ENCODE assay signal across 23 mouse cellular contexts in genomic region chr1:139036302-139036701, GRCm38 (mm10).
DNase-seq lines count a peak whose midpoint lies in the region; ATAC-seq and TF ChIP-seq lines count a peak whose summit lies in the region.
"Had no signal": no experiment of that assay in that cellular context is flagged by ENCODE, and none has a peak within 500 bp of the region (broad histone marks: within the 10 kb centered on the region; RNA-seq: fewer than 3 reads in every experiment).

No protein-coding gene starts in this region.

- 85% methylated on average over 1 of the region's 1 CpGs for WGBS in midbrain, embryonic 14.5 days
- 90% methylated on average over 1 of the region's 1 CpGs for WGBS in midbrain, embryonic 10.5 days

- TF ChIP-seq CTCF in CH12.LX (conservative IDR thresholded peaks at IDR 0.05 in 1 of 2, IDR thresholded peaks at IDR 0.05 in 1 of 2; ENCODE audit: low read depth in 2 of 2, low read length in 2 of 2): no peak

- ATAC-seq in midbrain, embryonic 14.5 days (ENCODE audit: low FRiP score, low TSS enrichment): no peak
- ATAC-seq in neutrophil, adult 5-6 weeks (ENCODE audit: extremely low read depth, insufficient number of reproducible peaks, low FRiP score, poor library complexity, severe bottlenecking): peak; percentile 60; the same call in 1 of the 2 replicates
- ATAC-seq in erythroblast, adult 5-6 weeks (replicated peaks; ENCODE audit: low FRiP score, poor library complexity, severe bottlenecking): no peak
- ATAC-seq: forebrain, embryonic 14.5 days; intestine, embryonic 16.5 days; lung, postnatal 0 days; Patski had no signal

- no peak overlapping the region for H3K4me3 ChIP-seq in midbrain, embryonic 14.5 days (replicated peaks; ENCODE audit: low read depth, low read length)
- no peak overlapping the region for H3K4me3 ChIP-seq in midbrain, embryonic 10.5 days
- no peak overlapping the region for H3K4me3 ChIP-seq in CH12.LX (replicated peaks in 1 of 3; ENCODE audit: low read depth in 2 of 3, low read length in 2 of 3, poor library complexity in 1 of 3)
- H3K4me3 ChIP-seq: erythroblast, embryonic 14.5 days; heart, embryonic 13.5 days; liver, embryonic 15.5 days had no signal

- no peak overlapping the region for H3K9ac ChIP-seq in midbrain, embryonic 14.5 days (replicated peaks; ENCODE audit: low read length)
- H3K9ac ChIP-seq in CH12.LX (ENCODE audit: insufficient read depth, low read depth): no peak overlapping the region
- H3K9ac ChIP-seq: heart, embryonic 13.5 days; hindbrain, embryonic 14.5 days; liver, embryonic 15.5 days had no signal

- no peak for DNase-seq in midbrain, embryonic 14.5 days
- DNase-seq in midbrain, embryonic 10.5 days (ENCODE audit: low spot score): no peak
- DNase-seq in CH12.LX (ENCODE audit: extremely low read depth): peak; percentile 31
- DNase-seq in induced T-regulatory cell, adult 2 months (ENCODE audit: low read depth): peak; percentile 30
- no peak for DNase-seq in adrenal gland, postnatal 25 days
- no peak for DNase-seq in left cerebral cortex, postnatal 14 days (ENCODE audit: low spot score in 2 of 2)
- DNase-seq: adrenal gland, postnatal 36 days; cerebellum, adult 2 months; gastrocnemius, postnatal 10 days; heart, adult 18-20 months; kidney, postnatal 4 days; right cerebral cortex, postnatal 4 days; thymus, postnatal 4 days had no signal

- peaks cover 12% of the 10 kb centered on the region for H3K4me1 ChIP-seq in midbrain, embryonic 14.5 days (ENCODE audit: control insufficient read depth, insufficient read depth, low read length)
- peaks cover 25% of the 10 kb centered on the region for H3K4me1 ChIP-seq in midbrain, embryonic 10.5 days
- H3K4me1 ChIP-seq in CH12.LX (ENCODE audit: control insufficient read depth in 1 of 2, insufficient read depth in 2 of 2): peaks cover 6 to 47% of the 10 kb centered on the region in 2 experiments; a peak in 3 of 4 replicates
- H3K4me1 ChIP-seq: liver, embryonic 15.5 days had no signal

- no peak for TF ChIP-seq POLR2A in CH12.LX (IDR thresholded peaks at IDR 0.05; ENCODE audit: low read depth, low read length)

- in situ Hi-C loops in CH12.LX (cut with MboI; ENCODE audit: low pct_ligation_motif_present, low pct_unique_long_range_greater_than_20kb, low sequenced_read_pairs): no loop called here

- H3K9me3 ChIP-seq in midbrain, embryonic 14.5 days (ENCODE audit: control insufficient read depth, low read length): no peaks in the 10 kb centered on the region
- H3K9me3 ChIP-seq in midbrain, embryonic 10.5 days (replicated peaks): no peaks in the 10 kb centered on the region
- no peaks in the 10 kb centered on the region for H3K9me3 ChIP-seq in CH12.LX (replicated peaks; ENCODE audit: low read length)
- H3K9me3 ChIP-seq: heart, embryonic 13.5 days; liver, embryonic 15.5 days had no signal

- H3K27me3 ChIP-seq in midbrain, embryonic 14.5 days (ENCODE audit: control insufficient read depth, insufficient read depth, low read length): no peaks in the 10 kb centered on the region
- no peaks in the 10 kb centered on the region for H3K27me3 ChIP-seq in midbrain, embryonic 10.5 days (ENCODE audit: low read depth, poor library complexity, severe bottlenecking)
- no peaks in the 10 kb centered on the region for H3K27me3 ChIP-seq in CH12.LX (replicated peaks)
- H3K27me3 ChIP-seq: heart, embryonic 13.5 days; liver, embryonic 15.5 days; Patski had no signal

- dilution Hi-C loops in CH12.LX (cut with MboI; ENCODE audit: extremely low pct_ligation_motif_present, extremely low pct_unique_long_range_greater_than_20kb, low sequenced_read_pairs): no loop called here

- TF ChIP-seq RAD21 in CH12.LX (IDR thresholded peaks at IDR 0.05; ENCODE audit: low read depth, low read length): no peak

- 0 out of 2 replicates have a peak, but pooled peaks have one; percentile 23 for TF ChIP-seq EP300 in CH12.LX (IDR thresholded peaks at IDR 0.05; ENCODE audit: low read length)

- H3K79me2 ChIP-seq in CH12.LX (replicated peaks; ENCODE audit: control insufficient read depth, extremely low read depth, insufficient read depth, poor library complexity, severe bottlenecking): no peaks in the 10 kb centered on the region

- no peak overlapping the region for H3K4me2 ChIP-seq in midbrain, embryonic 14.5 days (ENCODE audit: low read length)
- no peak overlapping the region for H3K4me2 ChIP-seq in CH12.LX (ENCODE audit: insufficient read depth, low read depth, poor library complexity, severe bottlenecking)
- H3K4me2 ChIP-seq: heart, embryonic 13.5 days; hindbrain, embryonic 14.5 days; liver, embryonic 15.5 days had no signal

- H3K36me3 ChIP-seq in midbrain, embryonic 14.5 days (ENCODE audit: control insufficient read depth, insufficient read depth, low read length): no peaks in the 10 kb centered on the region
- H3K36me3 ChIP-seq in midbrain, embryonic 10.5 days: no peaks in the 10 kb centered on the region
- H3K36me3 ChIP-seq in CH12.LX (replicated peaks in 1 of 2; ENCODE audit: control insufficient read depth in 1 of 2, insufficient read depth in 1 of 2, low read length in 1 of 2): peaks cover 0 to 3% of the 10 kb centered on the region in 2 experiments
- H3K36me3 ChIP-seq: heart, embryonic 13.5 days; liver, embryonic 15.5 days had no signal

- H3K27ac ChIP-seq in midbrain, embryonic 14.5 days (replicated peaks; ENCODE audit: low read depth, low read length): 0 out of 2 replicates have a peak overlapping the region, but pooled peaks have one; percentile 20
- H3K27ac ChIP-seq in midbrain, embryonic 10.5 days (replicated peaks): no peak overlapping the region
- no peak overlapping the region for H3K27ac ChIP-seq in CH12.LX (ENCODE audit: insufficient read depth, low read depth)
- H3K27ac ChIP-seq: heart, embryonic 13.5 days; hindbrain, embryonic 14.5 days; liver, embryonic 15.5 days had no signal

- intact Hi-C loops in left cerebral cortex, postnatal 14 days (cut with DNase I): no loop called here

TF ChIP-seq in CH12.LX, 34 proteins besides CTCF, POLR2A, EP300 and RAD21:
- TF ChIP-seq JUND (conservative IDR thresholded peaks at IDR 0.05; ENCODE audit: low read depth, low read length) (no peak), ZC3H11A (IDR thresholded peaks at IDR 0.05; ENCODE audit: low read depth, low read length) (no peak), ELF1 (IDR thresholded peaks at IDR 0.05; ENCODE audit: low read depth, low read length) (no peak), ZKSCAN1 (IDR thresholded peaks at IDR 0.05; ENCODE audit: borderline replicate concordance, low read depth, low read length) (no peak), BHLHE40 (IDR thresholded peaks at IDR 0.05; ENCODE audit: low read depth, low read length) (no peak), TBP (conservative IDR thresholded peaks at IDR 0.05; ENCODE audit: low read depth, low read length) (no peak), NRF1 (IDR thresholded peaks at IDR 0.05; ENCODE audit: low read depth, low read length) (no peak), PAX5 (IDR thresholded peaks at IDR 0.05; ENCODE audit: low read length) (no peak), MXI1 (IDR thresholded peaks at IDR 0.05; ENCODE audit: low read depth, low read length) (no peak), ETS1 (conservative IDR thresholded peaks at IDR 0.05; ENCODE audit: low read depth, low read length) (no peak), CHD2 (IDR thresholded peaks at IDR 0.05; ENCODE audit: low read length) (no peak), USF1 (IDR thresholded peaks at IDR 0.05; ENCODE audit: low read depth, low read length) (no peak), POLR2AphosphoS2 (IDR thresholded peaks at IDR 0.05; ENCODE audit: low read depth, low read length) (no peak), MYC (IDR thresholded peaks at IDR 0.05; ENCODE audit: low read depth, low read length) (no peak), SIN3A (IDR thresholded peaks at IDR 0.05; ENCODE audit: low read length) (no peak), TCF12 (IDR thresholded peaks at IDR 0.05; ENCODE audit: low read depth, low read length) (no peak), USF2 (conservative IDR thresholded peaks at IDR 0.05; ENCODE audit: low read depth, low read length) (no peak), MAX (IDR thresholded peaks at IDR 0.05; ENCODE audit: low read length) (no peak), JUN (IDR thresholded peaks at IDR 0.05; ENCODE audit: insufficient read depth, low read depth, low read length) (no peak), CHD1 (IDR thresholded peaks at IDR 0.05; ENCODE audit: low read depth, low read length) (no peak)

Comparison
In these comparisons a context has a peak if more than half of its experiments do, and no peak if none do; other contexts are left out.
1. DNase-seq: peak in CH12.LX (single experiment) and induced T-regulatory cell, adult 2 months (single experiment); none in midbrain, embryonic 14.5 days (single experiment), midbrain, embryonic 10.5 days (single experiment), adrenal gland, postnatal 25 days (single experiment) and left cerebral cortex, postnatal 14 days (0 of 2).